Mouse (Mus musculus) gonadal fat pad, adult 2 months (tissue): ENCODE data around the gene Slc35c2. TPM values are rescaled to one million over a fixed set of nuclear protein-coding genes. Genes with fewer than 3 reads are reported as not detected.

Experiments
- DNase-seq: peaks from one replicate; pipeline ENCODE4 v3.0.0-alpha.2; 2012; ENCODE audit warnings: low read depth
- polyA plus RNA-seq: library from polyadenylated mRNA; depleted of rRNA; stranded (reverse); fragments of >200 nt; gene quantifications from 2 replicates; pipeline ENCODE4 v1.2.3, GENCODE M21; 2012

The Slc35c2 gene
- polyA plus RNA-seq, 1 experiment: 62.7 TPM

DNA sequence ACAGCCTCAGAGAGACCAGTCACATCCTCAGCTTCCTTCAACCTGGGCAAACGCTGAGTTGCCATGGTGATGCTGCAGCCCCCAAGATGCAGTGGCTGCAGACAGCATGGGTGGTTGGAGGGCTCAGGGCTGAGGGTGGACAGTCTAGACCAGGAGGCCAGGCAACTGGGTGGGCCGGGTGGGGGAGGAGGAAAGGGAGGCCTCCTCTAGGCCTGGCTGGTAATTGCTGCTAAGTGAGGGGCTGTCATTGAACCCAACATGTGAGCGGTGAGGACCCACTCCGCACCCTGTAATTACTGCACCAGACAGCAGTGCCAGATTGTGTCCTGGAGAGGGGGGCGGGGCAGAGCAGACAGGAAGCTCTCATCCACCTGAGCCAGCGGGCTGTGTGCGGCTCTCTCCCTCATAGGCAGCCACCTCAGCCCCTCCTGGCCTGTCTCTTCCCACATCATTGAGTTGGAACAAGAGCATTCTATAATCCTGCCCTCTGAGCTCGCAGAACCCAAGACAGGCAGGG is 12.5 kb downstream of the Slc35c2 start:
- no peak for DNase-seq

DNA sequence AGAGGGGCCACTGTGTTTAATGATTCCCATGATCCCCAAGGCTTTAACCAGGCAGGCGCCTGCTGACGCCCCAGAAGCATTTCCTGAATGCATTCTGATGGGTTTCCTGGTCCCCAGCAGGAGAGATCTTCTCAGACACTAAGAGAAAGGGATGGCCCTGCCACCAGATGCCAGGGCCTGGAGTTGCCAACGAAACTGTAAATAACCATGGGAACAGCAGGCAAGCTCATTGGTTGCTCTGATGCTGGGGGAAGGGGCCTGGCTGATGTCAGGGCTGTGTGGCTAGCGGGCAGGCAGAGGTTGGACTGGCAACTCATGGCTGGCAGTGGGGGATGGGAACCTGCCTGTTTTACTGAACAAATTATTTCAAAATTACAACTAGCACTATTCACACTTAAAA is 14.1 kb downstream of the Slc35c2 start:
- DNase-seq: no peak

DNA sequence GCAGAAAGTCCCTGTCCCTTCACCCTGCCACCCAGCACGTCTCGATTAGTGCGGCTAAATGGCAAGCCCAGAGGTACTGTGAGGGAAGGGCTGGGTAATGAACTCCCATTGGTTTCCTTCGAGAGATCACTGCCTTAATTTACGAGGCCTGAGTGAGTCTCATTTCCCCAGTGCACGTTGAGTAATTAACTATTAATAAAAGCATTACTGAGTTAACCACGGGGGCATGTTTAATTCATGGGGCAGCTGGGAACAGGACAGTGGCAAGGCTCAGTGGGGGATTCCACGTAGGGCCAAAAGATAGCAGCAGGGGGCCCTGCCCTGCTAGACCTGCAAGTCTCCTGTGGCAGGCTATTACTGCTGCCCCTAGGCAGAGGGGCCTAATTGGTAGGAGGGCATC is 16.3 kb downstream of the Slc35c2 start:
- no peak for DNase-seq

DNA sequence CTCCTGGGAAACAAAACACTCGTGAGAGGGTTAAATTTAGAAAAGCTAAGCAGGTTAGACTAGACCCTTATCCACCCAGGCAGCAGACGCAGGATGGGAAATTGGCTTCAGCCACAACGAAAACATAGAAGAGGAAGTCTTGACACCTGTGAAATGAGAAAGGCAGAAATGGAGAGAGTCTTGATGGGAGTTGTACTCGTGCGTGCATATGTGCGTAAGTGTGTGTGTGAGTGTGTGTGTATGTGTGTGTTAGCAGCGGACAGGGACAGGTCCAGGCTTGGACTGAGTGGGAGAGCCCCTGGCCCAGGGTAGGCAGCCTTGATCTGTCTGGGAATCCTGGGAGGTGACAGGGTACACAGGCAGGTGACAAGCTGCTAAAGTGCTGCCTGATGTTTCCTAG is 16.8 kb downstream of the Slc35c2 start:
- no peak for DNase-seq

DNA sequence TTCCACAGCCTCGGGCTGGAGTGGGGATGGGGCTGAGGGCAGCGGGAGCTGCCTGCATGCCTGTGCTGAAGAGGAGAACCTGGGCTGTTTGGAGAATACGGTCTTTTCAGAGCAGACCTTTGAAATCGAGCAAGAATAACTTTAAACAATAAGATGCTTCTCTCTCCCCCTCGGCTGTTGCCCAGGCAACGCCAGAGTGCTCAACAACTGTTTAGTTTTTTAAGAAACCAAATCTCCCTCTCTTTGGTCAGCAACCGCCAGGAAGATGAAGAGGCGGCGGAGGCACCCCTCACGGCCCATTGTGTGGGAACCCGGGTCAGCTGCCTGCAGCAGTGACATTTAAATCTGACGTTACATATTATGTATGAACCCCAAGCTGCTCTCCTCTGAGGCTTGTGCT is 20.9 kb downstream of the Slc35c2 start:
- no peak for DNase-seq

DNA sequence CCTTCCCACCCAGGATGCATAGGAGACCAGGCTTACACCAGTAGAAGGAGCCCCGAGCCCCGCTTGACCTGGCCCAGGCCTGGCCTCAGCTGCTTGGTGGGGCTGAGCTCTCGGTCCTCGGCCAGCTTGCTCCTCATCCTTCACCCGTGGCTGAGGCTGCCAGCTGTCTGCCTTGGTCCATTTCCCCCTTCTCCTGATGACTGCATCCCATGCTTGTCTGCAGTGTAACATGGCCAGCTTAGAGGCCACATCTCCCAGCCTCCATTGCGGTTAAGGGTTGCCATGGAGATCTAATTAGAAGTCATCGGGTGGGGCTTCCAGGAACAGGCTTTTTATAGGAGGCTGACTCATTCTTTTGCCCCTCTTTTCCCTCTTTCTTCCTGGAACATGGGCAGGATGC is 23.8 kb downstream of the Slc35c2 start:
- DNase-seq: no peak

DNA sequence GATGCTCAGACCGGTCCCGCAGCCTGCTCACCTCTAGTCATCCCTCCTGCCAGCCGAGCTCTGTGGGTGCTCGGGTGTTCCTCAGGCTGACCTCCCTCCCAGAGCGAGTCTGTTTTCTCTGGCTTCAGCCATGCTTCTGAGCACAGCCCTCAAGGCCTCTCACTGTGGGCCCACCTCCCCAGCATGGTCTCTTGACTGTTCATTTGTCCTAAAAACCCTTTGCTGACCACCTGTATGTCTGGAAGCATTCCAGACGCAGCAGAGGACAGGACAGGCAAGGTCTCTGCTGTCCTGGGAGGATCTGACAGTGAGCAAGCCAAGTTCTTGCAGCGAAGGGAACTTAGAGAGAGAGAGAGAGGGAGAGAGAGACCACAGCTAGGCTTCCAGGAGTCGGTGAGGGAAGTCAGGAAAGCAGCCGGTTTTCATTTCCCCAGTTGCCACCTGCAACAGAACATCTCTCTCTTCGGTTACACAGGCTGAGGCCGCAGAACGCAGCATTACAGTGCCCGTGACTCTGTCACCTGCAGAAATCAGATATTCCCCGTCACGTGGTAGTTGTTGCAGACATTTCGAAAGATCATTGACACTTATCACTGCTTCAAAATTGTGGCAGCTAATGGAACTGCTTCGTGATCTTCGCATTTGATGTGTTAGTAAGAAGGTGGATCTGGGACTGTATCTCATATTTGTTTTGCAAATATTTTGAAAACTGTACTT is 25.2 kb downstream of the Slc35c2 start:
- DNase-seq: no peak

DNA sequence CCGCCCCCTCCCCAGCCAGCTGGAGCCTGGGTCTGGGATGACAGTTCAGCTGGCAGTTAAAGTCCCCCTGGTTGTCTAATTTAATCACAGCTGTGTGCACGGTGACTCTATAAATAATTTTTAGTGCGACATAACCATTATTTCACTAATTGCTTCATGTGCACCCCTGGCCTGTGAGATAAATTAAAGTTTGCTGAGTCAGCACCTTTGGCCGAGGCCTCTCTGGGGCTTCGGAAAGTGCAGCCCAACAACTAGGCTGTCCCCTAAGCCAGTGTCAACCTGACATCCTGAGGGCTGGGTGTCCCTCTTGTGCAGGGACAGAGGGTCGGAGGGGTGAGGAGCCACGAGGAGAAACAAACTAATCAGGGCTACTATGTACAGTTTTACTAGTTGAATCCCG is 27.8 kb downstream of the Slc35c2 start:
- no peak for DNase-seq

DNA sequence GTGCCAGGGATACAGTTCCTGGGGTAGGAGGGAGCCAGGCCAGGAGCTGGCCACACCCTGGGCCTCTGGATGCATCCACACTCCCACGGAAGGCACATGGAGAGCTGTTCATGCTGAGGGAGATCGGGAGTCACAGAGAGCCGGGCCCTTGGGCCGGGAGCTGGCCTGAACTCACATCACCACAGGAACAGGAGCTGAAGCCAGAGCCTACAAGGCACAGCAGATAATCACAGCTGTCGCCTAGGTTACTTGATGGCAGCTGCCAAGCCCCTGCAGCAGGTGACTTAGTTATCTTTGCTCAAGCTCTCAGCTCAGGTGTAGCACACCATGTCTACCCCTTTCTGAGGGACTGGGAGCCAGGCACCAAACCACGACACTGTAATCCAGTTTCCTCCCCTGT is 29.3 kb downstream of the Slc35c2 start:
- DNase-seq: no peak

DNA sequence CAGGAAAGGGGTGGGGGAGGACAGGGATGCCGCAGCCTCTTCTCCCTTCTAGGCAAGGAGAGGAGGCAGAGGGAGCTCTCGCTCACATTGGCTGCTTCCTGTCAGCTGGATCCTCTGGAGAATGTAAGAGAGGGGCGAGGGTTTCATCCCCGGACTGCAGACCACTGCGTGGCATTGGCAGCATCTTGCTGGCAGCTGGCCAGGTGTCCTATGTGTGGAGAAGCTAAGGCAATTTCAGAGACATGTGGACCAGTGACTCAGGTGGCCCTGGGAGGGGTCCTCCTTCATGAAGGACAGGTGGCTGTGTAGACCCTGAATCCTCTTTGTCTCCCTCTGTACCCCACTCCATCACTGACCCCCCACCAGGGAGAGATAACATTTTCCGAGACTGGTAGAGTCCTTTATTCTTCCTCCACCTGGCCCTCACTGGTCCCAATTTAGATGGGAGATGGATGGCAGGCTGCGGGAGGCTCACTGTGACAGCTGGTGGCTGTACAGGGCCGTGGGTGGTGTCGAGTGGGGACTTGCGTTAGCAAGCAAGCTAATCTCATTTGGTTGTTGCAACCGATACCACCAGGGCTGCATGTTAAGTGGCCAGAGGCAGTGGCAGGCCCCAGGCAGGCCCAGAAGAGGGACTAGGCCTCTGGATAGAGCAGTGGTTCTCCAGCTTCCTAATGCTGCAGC is 30.4 kb downstream of the Slc35c2 start:
- no peak for DNase-seq

DNA sequence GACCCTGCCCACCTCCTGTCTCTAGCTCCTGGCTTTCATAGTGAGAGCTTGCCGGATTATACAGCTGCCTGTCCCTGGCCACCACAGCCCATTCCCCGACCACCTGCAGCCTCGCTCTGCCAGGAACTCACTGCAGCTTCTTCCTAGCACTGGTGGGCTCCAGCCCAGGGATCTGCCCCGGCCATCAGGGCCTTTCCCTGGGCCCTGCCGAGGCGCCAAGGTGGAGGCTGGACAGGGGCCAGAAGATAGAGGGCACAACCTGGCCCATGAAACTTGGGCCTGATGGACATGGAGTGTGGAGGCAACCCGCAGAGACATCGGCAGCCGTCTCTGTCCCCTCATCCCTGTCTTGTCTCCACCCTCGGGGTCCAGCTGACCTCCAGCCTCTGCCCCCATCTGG is 31.5 kb downstream of the Slc35c2 start:
- no peak for DNase-seq

GRCm38 (mm10) chr2:165253867-165254266 is 33.8 kb downstream of the Slc35c2 start:
- DNase-seq: no peak

- DNase-seq: no peak
These were observed 34.4 kb downstream of the Slc35c2 start for GRCm38 (mm10) chr2:165253269-165253668.

DNA sequence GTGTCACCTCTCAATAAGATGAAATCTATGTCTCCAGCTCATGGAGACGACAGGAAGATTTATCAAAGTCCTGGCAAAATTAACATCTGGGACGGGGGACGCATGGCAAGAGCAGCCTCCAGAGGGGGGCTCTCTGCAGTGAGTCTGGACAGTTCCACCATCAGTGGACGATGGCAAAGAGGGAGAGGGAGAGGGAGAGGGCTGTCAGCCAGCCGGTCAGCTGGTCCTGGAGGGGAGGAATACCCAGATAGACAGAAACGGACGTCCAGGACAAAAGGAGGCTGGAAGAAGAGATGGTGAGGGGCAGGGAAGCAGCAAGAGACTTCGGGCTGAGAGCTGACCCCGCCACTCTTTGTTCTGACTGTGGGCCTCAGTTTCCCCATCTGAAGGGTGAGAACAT is 34.9 kb downstream of the Slc35c2 start:
- no peak for DNase-seq

- no peak for DNase-seq
These were observed 35.3 kb downstream of the Slc35c2 start for GRCm38 (mm10) chr2:165252381-165252780.

DNA sequence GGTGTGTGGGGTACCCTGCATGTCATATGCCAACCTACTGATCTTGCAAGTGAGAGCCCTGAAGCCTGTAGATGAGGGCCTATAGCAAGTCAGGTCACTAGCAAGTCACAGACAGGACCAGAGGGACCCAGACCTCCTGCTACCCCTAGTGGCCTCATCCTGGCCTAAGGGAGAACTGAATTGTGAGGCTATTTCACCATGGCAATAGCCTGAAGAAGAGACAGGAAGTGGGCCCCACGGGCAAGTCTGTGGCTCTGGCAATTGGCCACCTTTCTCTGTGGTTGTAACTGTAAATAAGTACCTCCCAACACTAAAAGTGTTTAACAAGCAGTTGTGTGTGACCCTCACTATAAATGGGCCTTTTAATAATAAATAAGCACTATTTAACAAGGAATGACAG is 36.8 kb downstream of the Slc35c2 start:
- no peak for DNase-seq

DNA sequence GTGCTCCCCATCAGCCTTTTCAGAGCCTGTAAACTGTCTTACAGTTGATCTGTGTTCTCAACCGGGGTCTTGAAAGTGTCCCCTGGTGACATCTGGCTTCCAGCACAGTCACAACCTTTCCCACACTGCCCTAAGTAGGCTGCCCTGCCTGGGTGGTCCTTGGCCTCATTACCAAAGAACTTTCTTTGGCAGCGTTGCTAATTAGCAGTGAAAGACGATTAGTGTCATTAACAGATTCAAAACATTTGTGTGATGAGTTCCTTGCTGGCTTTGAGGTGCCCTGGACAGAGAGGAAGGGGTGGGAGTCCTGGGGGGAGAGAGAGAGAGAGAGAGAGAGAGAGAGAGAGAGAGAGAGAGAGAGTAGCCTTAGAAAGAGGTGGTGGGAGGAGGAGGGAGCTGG is 38.7 kb downstream of the Slc35c2 start:
- no peak for DNase-seq

DNA sequence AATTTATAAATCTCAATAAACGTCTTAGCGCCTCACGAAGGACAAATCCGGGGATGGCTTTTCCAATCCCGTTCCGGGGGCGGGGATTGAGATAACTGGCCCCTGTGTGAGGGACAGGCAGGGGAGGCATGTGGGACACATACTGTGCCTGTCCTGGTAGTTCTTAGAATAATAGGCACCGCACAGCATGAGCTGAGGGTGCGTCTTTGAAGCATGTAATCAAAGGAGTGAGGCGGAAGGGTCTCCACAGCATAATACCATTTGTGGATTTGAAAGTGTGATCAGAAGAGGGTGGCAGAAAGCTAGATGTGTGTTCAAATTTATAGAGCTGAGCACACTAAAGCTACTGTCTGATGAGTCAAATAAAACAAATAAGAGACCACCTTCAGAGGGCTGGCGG is 41.3 kb downstream of the Slc35c2 start:
- DNase-seq: no peak

DNA sequence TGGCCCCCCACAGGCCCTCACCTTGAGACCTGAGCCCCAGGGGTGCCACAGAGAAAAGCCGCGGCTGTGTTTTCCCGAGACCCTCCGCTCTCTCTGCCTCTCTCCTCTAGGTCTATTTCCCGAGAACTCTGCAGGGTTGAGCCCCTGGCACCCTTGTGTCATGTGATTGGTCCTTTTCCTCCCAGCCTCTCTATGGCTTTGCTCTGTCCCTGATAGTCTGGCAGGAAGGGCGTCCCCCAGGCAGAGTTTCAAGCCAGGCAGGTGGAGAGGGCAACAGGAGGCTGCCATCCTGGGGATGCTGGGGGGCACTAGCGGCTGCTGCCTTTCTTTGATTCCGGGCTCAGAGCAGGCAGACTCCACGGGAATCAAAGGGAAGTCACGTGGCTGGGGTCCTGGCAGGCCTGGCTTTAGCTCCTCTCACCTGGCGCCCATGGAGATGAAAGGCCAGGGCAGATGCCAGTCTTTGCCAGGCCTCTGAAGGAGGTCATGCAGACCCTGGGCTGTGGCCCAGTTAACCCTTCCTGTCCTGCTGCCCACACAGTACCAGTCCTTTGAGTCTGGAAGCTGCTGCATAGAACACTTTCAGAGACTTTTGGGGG is 44.4 kb downstream of the Slc35c2 start:
- no peak for DNase-seq

DNA sequence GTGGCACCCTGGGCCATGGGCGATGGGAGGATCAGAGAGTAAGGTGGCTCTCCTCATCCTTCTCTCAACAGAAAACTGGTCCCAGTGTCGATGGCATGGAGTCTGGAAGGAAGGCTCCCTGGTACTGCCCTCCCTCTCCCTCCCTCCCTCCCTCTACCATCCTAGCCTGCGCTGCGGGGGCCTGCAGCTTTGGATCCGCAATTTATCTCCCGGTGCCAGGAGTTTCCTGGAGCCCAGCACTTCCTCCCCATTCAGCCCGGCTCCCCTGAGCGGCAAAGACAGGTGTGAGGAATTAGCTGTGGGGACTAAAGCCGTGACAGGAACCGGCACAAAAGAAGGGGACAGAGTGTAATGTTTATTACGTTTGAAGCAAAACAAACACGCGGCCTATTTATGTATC is 45.1 kb downstream of the Slc35c2 start:
- DNase-seq: no peak

- DNase-seq: no peak
These were observed 45.9 kb downstream of the Slc35c2 start for GRCm38 (mm10) chr2:165241786-165242185.

- no peak for DNase-seq
These were observed 47.3 kb downstream of the Slc35c2 start for GRCm38 (mm10) chr2:165240371-165240770.

GRCm38 (mm10) chr2:165239533-165240144 is 48.0 kb downstream of the Slc35c2 start:
- DNase-seq: no peak
